Mouse (Mus musculus): ENCODE measurements around the gene Bmx. TPM values are rescaled to one million over a fixed set of nuclear protein-coding genes. Genes with fewer than 3 reads are reported as not detected.

The Bmx gene
- 0.38 TPM in 1 of 2 replicates, not detected in the other for polyA plus RNA-seq (2012; ENCODE audit: insufficient read depth, insufficient read length, missing spikeins)

GRCm38 (mm10) chrX:164258057-164258456 lies at the start of gene Bmx:
Gene Bmx (minus strand): TSS chrX:164258193.
- Histone ChIP-seq H3K4me1 (ENCODE audit: control insufficient read depth, insufficient read depth, insufficient read length, low read length) (no peaks in the 10 kb centered on the region), H3K4me3 (ENCODE audit: insufficient read depth, low read depth, low read length) (peak within 1 kb of the TSS; percentile 25; the same call in 1 of the 2 replicates), H3K27ac (replicated peaks; ENCODE audit: low read depth, low read length) (peak within 1 kb of the TSS; percentile 14)

GRCm38 (mm10) chrX:164306250-164306649 lies 48.3 kb upstream of the Bmx start:
- Histone ChIP-seq H3K4me1 (ENCODE audit: control insufficient read depth, insufficient read depth, insufficient read length, low read length) (no peaks in the 10 kb centered on the region), H3K27ac (replicated peaks; ENCODE audit: low read depth, low read length) (no peak overlapping the region), H3K4me3 (ENCODE audit: insufficient read depth, low read depth, low read length) (no peak overlapping the region)

GRCm38 (mm10) chrX:164291147-164291546 lies 33.2 kb upstream of the Bmx start:
- Histone ChIP-seq H3K4me3 (ENCODE audit: insufficient read depth, low read depth, low read length) (no peak overlapping the region), H3K4me1 (ENCODE audit: control insufficient read depth, insufficient read depth, insufficient read length, low read length) (no peaks in the 10 kb centered on the region), H3K27ac (replicated peaks; ENCODE audit: low read depth, low read length) (no peak overlapping the region; the same call in 1 of the 2 replicates)

- Histone ChIP-seq H3K27ac (replicated peaks; ENCODE audit: low read depth, low read length) (no peak overlapping the region), H3K4me3 (ENCODE audit: insufficient read depth, low read depth, low read length) (no peak overlapping the region), H3K4me1 (ENCODE audit: control insufficient read depth, insufficient read depth, insufficient read length, low read length) (no peaks in the 10 kb centered on the region)
These were observed 29.1 kb upstream of the Bmx start for GRCm38 (mm10) chrX:164287077-164287476.

- no peaks in the 10 kb centered on the region for H3K4me1 ChIP-seq (ENCODE audit: control insufficient read depth, insufficient read depth, insufficient read length, low read length)
These were observed 25.8 kb upstream of the Bmx start for GRCm38 (mm10) chrX:164283808-164284207.

GRCm38 (mm10) chrX:164280918-164281647 lies 23.1 kb upstream of the Bmx start:
- H3K27ac ChIP-seq (replicated peaks; ENCODE audit: low read depth, low read length): no peak overlapping the region

More at GRCm38 (mm10) chrX:164283808-164284207, 25.8 kb upstream of the Bmx start:
- no peak overlapping the region for H3K27ac ChIP-seq (replicated peaks; ENCODE audit: low read depth, low read length)
- H3K4me3 ChIP-seq (ENCODE audit: insufficient read depth, low read depth, low read length): no peak overlapping the region

GRCm38 (mm10) chrX:164275536-164275935 lies 17.5 kb upstream of the Bmx start:
- H3K27ac ChIP-seq (replicated peaks; ENCODE audit: low read depth, low read length): no peak overlapping the region
- H3K4me3 ChIP-seq (ENCODE audit: insufficient read depth, low read depth, low read length): no peak overlapping the region
- no peaks in the 10 kb centered on the region for H3K4me1 ChIP-seq (ENCODE audit: control insufficient read depth, insufficient read depth, insufficient read length, low read length)

More at GRCm38 (mm10) chrX:164280918-164281647, 23.1 kb upstream of the Bmx start:
- Histone ChIP-seq H3K4me3 (ENCODE audit: insufficient read depth, low read depth, low read length) (no peak overlapping the region), H3K4me1 (ENCODE audit: control insufficient read depth, insufficient read depth, insufficient read length, low read length) (no peaks in the 10 kb centered on the region)

GRCm38 (mm10) chrX:164270603-164271002 lies 12.6 kb upstream of the Bmx start:
- Histone ChIP-seq H3K27ac (replicated peaks; ENCODE audit: low read depth, low read length) (no peak overlapping the region), H3K4me3 (ENCODE audit: insufficient read depth, low read depth, low read length) (no peak overlapping the region), H3K4me1 (ENCODE audit: control insufficient read depth, insufficient read depth, insufficient read length, low read length) (no peaks in the 10 kb centered on the region)

- H3K4me1 ChIP-seq (ENCODE audit: control insufficient read depth, insufficient read depth, insufficient read length, low read length): no peaks in the 10 kb centered on the region
- peak within 1 kb of the TSS; percentile 58 for H3K4me3 ChIP-seq (ENCODE audit: insufficient read depth, low read depth, low read length)
- H3K27ac ChIP-seq (replicated peaks; ENCODE audit: low read depth, low read length): peak within 1 kb of the TSS; percentile 15; the same call in 1 of the 2 replicates
These were observed 11.3 kb upstream of the Bmx start, which contains the start of gene Pir for GRCm38 (mm10) chrX:164269285-164269761. Gene Pir (plus strand): TSS chrX:164269371.

GRCm38 (mm10) chrX:164264861-164265260 lies 6.9 kb upstream of the Bmx start:
- Histone ChIP-seq H3K27ac (replicated peaks; ENCODE audit: low read depth, low read length) (no peak overlapping the region), H3K4me3 (ENCODE audit: insufficient read depth, low read depth, low read length) (no peak overlapping the region), H3K4me1 (ENCODE audit: control insufficient read depth, insufficient read depth, insufficient read length, low read length) (no peaks in the 10 kb centered on the region)

- H3K4me1 ChIP-seq (ENCODE audit: control insufficient read depth, insufficient read depth, insufficient read length, low read length): no peaks in the 10 kb centered on the region
- no peak overlapping the region for H3K4me3 ChIP-seq (ENCODE audit: insufficient read depth, low read depth, low read length)
- no peak overlapping the region for H3K27ac ChIP-seq (replicated peaks; ENCODE audit: low read depth, low read length)
These were observed 4.3 kb upstream of the Bmx start for GRCm38 (mm10) chrX:164262286-164262685.

GRCm38 (mm10) chrX:164258662-164259061 lies 669 bp upstream of the Bmx start:
- no peaks in the 10 kb centered on the region for H3K4me1 ChIP-seq (ENCODE audit: control insufficient read depth, insufficient read depth, insufficient read length, low read length)
- H3K4me3 ChIP-seq (ENCODE audit: insufficient read depth, low read depth, low read length): no peak overlapping the region
- 0 out of 2 replicates have a peak overlapping the region, but pooled peaks have one; percentile 3 for H3K27ac ChIP-seq (replicated peaks; ENCODE audit: low read depth, low read length)

GRCm38 (mm10) chrX:164256527-164256926 lies 1.5 kb downstream of the Bmx start:
- Histone ChIP-seq H3K4me3 (ENCODE audit: insufficient read depth, low read depth, low read length) (no peak overlapping the region), H3K4me1 (ENCODE audit: control insufficient read depth, insufficient read depth, insufficient read length, low read length) (no peaks in the 10 kb centered on the region), H3K27ac (replicated peaks; ENCODE audit: low read depth, low read length) (no peak overlapping the region)

GRCm38 (mm10) chrX:164246722-164247121 lies 11.3 kb downstream of the Bmx start:
- Histone ChIP-seq H3K27ac (replicated peaks; ENCODE audit: low read depth, low read length) (no peak overlapping the region), H3K4me1 (ENCODE audit: control insufficient read depth, insufficient read depth, insufficient read length, low read length) (no peaks in the 10 kb centered on the region), H3K4me3 (ENCODE audit: insufficient read depth, low read depth, low read length) (no peak overlapping the region)

- Histone ChIP-seq H3K4me3 (ENCODE audit: insufficient read depth, low read depth, low read length) (no peak overlapping the region), H3K4me1 (ENCODE audit: control insufficient read depth, insufficient read depth, insufficient read length, low read length) (no peaks in the 10 kb centered on the region), H3K27ac (replicated peaks; ENCODE audit: low read depth, low read length) (no peak overlapping the region)
These were observed 12.3 kb downstream of the Bmx start for GRCm38 (mm10) chrX:164245714-164246113.

GRCm38 (mm10) chrX:164233380-164233779 lies 24.6 kb downstream of the Bmx start:
- H3K4me1 ChIP-seq (ENCODE audit: control insufficient read depth, insufficient read depth, insufficient read length, low read length): no peaks in the 10 kb centered on the region
- no peak overlapping the region for H3K27ac ChIP-seq (replicated peaks; ENCODE audit: low read depth, low read length)
- no peak overlapping the region for H3K4me3 ChIP-seq (ENCODE audit: insufficient read depth, low read depth, low read length)

Measured in brown adipose tissue, adult 24 weeks (tissue).